Mouse (Mus musculus) A20 (cell line): ENCODE results near the gene Pdzrn4.
"Not testable (repeated sequence)": the region's sequence is repeated elsewhere in the genome, so short reads cannot be mapped to it uniquely, and the experiment has no call there.

Source experiments
- DNase-seq: peaks from one replicate; pipeline ENCODE4 v3.0.0-alpha.2; 2011; ENCODE audit warnings: low read depth, low spot score

The Pdzrn4 gene

DNA sequence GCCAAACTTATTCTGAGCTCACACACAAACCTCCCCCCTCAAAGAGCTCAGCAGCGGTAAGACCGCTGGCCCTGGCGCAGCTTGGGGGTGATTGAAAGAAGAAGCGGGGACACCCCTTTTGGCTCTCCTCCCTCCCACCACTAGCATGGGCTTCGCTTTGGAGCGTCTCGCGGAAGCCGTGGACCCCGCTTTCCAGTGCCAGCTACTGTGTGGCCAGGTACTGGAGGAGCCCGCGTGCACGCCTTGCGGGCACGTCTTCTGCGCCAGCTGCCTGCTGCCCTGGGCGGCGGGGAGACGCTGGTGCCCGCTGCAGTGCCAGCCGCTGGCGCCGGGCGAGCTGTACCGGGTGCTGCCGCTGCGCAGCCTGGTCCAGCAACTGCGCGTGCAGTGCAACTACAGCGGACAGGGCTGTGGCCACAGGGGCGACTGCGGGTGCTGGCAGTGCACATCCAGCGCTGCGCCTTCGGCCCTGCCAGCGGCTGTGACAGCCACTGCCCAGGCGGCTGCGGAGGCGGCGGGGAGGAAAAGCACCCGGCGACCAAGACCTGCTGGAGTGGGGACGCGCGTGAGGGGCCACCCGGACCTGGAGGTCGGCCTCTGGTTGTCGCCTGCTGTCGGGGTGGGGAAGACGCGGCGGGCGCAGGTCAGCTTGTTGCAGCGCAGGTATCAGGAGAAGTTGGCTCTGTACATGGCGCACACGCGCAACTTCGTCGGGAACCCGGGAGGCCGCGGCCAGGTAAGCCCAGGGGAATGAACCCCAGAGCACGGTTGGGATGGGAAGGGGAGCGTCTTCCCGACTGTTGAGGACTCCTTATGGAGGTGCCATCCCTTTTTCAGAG, at the start of gene Pdzrn4:
Gene Pdzrn4, plus strand, starts transcription at position 112 of the 839 bp plus-strand sequence.
- DNase-seq: no peak

DNA sequence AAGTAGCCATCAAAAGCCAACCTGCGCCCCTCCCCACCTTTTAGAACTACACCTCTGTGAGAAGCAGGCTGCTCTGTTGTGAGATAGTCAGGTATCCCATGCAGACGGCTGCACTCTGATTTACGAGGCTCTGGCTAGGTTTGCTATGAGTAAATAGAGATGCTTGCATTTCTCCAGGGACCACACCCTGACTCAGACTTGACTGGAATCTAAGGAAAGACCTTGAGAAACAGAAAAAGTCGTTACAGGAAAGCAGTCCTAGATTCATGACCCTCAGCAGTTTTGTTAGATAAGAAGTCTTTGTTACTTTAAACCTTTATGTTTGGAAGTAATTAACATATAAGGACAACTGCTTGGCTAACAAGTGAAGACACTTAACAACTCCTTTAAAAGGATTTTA, 49.3 kb upstream of the Pdzrn4 start:
- no peak for DNase-seq

DNA sequence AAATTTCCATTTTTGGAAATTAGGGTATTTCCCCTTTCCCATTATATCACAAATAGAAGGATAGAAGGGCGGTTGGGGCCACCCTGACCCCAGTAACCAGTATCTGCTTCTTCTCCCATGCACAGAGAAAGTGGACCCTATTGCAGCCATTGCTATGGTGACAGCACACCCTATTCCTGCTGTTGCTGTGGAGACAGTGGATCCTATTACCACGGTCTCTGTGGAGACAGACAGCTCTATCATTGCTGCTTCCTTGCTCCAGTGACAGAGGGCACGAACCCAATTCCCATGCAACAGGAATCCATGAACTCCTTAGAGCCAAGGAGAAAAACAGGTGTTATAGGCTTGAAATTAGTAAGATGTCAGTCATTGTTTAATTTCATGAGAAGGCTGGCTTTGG, 48.8 kb upstream of the Pdzrn4 start:
- DNase-seq: no peak

DNA sequence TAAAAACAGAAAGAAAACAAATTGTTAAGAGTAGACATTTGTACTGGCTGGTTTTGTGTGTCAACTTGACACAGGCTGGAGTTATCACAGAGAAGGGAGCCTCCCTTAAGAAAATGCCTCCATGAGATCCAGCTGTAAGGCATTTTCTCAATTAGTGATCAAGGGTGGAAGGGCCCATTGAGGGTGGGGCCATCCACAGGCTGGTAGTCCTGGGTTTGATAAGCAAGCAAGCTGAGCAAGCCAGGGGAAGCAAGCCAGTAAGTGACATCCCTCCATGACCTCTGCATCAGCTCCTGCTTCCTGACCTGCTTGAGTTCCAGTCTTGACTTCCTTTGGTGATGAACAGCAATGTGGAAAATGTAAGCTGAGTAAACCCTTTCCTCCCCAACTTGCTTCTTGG, 48.2 kb upstream of the Pdzrn4 start:
- DNase-seq: not testable (repeated sequence)

DNA sequence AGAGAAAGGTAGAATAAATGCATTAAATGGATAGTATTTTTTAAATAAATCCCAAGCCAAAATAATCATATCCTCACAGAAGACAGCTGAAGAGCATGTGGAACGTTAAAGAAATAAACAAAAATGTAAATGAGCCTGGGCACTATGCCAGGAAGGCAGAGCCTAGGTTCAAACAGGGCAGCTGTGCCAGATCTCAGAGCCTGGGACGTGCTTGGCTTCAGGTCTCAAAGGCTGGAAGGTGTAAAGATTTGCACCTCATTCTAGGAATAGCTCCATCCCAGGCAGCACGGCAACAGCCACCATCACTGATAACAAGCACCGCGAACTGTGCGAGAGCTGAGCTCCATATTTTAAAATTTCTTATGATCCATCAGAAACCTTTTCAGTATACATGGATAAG, 32.5 kb upstream of the Pdzrn4 start:
- DNase-seq: peak; percentile 9

DNA sequence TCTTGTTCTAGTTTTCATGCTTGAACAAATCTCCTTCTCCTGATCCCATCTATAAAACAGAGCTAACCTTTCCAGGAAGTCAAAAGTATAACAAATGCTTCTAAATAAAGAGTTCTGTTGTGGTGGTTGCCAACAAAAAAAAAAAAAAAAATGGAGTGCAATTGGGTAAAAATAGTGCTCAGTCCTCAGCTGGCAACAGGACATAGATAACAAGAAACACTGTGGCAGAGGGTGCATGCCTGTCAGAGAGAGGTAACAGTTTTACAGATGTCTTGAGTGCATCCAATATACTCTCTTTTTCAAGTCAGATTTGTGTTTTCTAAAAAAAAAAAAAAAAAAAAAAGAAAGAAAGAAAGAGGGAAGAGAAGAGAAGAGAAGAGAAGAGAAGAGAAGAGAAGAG, 32.1 kb upstream of the Pdzrn4 start:
- no peak for DNase-seq

DNA sequence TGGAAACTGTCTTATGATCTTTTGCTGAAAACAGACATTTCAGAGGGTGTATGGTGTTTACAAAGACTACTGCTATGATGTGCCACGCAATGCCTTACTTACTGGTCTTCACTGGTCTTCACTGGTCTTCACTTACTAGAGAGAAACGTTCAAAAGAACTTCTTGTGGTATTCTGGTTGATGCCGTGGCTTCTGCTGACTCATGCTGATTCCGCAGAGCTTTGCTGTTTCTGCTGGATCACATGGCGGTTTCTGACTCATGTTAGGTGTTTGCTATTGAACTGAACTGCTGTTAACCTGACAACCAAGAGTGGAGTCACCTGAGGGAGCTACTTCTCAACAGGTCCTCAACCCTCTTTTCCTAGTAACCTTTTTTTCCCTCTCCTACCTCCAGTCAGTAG, 1.9 kb upstream of the Pdzrn4 start:
- DNase-seq: no peak

DNA sequence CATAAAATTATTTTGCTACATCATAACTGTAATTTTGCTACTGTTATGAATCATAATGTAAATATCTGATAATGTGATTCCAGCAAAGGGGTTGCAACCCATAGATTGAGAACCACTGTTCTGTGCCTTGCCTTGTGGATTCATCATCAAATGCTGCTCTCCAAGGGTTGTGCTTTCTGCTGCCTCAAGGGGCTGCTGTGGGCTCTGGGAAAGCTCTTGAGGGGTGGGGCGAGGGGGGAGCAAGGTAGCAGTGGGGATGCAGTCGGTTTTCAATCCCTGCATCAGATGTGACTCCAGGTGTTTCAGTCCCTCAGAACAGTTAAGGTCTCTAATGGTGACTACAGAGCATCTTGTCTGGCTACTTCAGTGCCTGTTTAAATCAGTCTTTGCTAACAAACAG, 2.1 kb downstream of the Pdzrn4 start:
- no peak for DNase-seq

DNA sequence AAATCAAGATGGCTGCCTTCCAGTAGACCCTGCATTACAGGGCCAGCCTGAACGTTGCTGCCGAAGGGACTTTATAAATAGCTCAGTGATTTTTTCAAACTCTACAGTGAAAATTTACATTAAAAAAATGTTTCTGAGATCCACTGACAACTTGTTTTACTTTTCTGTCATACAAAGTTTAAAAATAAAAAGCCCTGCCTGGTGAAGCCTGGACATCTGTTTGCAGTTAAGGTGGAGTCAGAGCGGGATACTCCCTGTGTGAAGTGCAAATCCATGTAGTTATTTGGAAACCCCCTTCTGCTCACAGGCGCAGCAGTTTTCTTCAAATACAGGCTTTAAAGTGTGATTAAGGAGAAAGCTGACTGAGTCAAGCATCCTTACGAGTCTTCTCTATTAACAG, 2.6 kb downstream of the Pdzrn4 start:
- no peak for DNase-seq

DNA sequence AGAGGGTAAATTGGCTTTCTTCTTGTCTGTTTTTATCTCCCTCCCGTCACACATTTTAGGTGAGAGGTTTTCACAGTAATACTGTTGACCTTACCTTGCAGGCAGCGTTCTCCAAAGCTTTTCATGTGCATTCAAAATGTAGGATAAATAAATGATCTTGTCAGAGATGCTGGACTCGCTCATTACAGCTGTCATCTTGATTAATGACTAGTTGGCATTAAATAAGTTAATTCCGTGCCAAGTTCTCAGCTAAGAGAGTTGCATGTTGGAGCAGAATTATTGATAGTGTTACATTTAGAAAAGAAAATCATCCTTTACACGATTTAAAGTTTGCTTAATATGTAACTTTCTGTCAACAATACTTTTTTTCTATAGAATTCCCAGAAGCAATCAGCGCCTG, 4.9 kb downstream of the Pdzrn4 start:
- DNase-seq: no peak

DNA sequence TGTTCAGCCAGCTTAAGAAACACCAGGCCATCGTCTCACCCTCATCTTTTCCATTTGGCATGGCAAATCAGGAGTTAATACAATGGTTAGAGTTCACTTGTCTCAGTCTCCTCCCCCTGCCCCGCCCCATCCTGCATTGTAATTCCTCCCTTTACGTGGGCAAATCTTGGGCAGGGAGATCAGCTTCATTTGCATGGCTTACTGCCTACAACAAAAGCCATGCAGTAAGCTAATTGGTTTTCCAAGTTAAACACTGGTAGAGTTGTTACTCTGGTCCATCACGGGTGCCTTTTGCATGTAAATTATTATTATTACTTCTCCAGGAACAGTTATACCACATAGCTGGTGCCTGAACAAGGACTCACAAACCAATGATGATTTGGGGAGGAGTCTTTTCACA, 18.6 kb downstream of the Pdzrn4 start:
- DNase-seq: no peak

DNA sequence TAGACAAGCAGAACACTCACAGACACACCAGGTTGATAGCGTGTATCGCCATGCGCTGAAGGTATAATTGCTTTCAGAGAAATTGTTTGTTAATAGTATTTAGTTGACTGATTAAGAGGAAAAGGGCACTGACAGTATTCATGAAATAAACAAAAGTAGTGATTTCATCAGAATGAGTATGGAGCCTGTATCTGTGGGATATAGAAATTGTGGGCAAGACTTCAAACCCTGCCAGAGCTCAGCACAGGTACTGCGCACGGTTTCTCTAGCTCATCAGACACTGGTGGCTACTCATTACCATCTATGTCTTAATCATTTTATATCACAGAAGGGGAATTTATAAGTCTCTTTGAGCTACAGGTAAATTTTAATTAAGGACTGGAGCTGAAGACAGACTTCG, 19.5 kb downstream of the Pdzrn4 start:
- no peak for DNase-seq

DNA sequence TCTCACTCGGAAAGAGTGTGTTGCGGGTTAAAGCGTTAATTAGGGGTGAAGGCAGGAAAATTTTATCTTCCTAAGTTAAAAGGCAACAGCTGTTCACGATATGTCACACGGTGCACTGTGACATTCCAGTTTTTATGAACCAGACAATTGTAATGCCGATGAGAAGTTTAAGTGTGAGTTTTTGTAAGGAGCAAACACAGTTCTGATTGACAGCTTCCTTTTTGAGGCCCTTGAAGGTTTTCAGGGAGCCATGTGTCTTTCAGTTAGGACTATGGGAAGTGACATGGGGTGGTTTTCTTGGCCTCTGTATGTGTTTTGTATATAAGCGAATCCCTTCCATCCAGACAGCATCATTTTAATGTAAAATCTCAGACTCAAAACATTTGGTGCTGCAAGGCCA, 20.0 kb downstream of the Pdzrn4 start:
- no peak for DNase-seq

DNA sequence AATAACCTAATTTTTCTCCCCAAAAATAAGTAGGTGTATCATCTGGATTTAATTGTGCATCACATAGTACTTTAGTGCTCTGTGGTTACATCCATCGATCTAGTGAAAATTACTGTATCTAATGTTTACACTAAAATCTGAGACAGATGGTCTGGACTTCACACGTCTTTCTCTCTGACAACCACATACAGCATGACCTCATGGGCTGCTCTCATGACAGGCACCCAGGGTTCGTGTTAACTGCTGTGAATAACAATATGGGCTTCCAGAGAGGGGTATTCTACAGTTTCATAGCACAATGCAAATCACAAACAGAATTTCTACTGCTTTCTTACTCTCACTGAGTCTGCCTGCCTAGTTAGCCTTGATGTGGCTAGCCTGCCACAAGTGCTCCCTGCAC, 20.4 kb downstream of the Pdzrn4 start:
- no peak for DNase-seq

DNA sequence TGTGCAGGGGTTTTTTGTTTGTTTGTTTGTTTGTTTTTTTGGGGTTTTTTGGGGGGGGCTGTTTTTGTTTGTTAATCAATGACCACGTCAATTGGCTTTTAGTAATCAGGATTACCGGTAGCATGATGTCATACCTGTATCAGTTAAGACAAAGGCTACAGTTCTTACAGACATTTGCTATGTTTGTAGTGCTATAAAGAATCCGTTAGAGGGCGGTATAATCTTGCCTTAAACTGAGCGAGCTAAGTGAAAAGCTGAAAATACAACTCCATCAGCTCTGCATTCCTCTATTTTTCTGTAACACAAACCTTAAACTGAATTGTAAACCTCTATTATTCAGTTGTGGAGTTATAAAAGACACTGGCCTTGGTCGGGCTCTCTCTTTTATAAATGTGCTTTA, 37.9 kb downstream of the Pdzrn4 start:
- peak; percentile 40 for DNase-seq

DNA sequence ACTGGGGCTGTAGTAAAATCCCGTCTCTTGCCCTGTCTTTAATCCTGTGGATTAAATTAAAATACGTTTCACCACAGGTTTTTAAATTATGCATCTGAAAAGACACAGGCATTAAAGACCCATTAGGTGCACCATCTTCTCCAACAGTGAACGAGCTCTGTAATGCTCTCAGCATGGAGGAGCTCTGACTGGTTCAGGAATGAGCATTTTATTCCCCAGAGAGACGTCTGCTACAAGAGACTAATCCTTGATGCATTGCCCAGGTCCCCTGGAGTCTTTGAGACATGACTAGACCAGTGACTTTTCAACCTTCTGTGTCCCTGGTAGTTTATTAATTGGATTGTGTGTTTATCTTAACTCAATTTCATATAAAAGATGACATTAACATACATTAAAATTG, 38.6 kb downstream of the Pdzrn4 start:
- DNase-seq: no peak

DNA sequence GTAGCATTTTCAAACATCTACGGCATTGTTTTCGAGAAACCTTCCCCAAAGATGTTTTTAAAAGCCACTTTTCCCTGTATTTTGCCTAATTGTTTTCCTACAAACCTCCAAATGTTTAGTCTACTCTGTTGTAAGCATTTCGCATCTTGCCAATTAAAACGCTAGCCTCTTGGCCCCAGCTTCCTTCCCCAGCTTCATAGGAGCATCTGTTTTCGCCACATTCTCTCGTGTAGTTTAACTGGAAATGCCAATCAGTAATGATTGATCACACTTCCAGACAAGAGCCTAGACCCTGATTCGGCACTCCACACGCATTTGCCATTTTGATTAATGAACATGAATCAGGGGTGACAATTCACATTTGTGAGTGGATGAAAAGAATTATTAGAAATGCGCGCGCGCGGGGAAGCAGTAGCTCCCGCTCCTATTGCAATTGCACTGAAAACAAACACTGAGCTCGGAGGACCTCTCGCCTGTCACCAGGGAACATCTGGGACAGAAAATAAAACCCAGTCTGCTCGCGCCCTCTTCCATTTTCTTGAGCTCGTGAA, 45.0 kb downstream of the Pdzrn4 start:
- no peak for DNase-seq

DNA sequence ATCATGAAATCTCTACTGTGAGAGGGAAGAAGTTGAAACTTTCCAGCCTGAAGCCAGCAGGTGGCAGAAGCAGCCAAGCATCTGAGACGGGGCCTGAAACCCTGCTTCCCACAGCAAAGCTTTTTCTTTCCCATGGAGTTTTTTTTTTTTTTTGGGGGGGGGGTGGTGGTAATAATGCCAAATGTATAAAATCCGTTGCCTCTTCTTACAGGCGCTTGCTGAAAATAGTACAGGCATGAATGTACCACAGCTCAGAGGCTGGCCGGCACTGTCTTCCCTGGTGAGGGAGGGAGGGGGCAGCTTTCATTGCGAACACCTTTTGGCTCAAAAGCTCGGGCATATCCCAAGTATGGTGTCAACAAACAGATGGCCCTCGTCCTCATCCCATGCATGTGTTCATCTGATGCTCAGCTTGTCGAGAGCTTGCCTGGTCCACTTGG, 51.0 kb downstream of the Pdzrn4 start:
- no peak for DNase-seq

DNA sequence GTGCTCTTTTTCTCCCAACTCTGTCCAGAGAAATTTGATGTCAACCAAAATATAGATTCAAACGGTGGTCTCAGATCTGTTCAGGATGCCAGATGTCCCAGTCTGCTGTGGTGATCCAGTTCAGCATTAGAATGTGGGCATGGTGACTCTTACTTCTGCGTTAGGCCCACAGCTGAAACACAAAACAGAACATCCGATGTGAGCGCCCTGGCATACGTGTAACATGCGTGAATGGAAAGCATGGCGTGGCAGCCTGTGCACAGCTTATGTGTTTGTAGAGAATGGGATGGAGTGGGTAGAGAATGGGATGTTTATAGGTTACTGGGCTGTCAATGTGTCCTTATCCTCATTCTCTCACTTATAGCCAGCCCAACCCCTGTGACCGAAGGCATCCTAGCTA, 52.4 kb downstream of the Pdzrn4 start:
- no peak for DNase-seq

DNA sequence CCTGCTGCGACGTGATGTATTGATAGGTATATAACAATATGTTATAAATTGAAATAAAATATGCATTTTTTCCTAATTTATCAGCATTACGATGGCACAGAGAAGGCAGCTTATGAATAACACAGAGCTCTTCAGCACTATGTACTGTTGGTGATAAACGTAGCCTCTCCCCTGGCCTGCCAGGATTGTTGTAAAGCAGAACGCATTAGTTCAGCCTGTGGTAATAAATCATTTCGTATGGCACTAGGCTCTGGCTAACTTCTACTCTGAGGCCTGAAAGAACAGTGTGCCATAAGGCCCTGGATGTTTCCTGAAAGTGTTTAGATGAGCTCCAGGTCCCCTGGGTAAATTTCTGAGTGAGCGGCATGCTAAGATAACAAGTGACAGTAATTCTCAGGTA, 55.9 kb downstream of the Pdzrn4 start:
- DNase-seq: no peak

DNA sequence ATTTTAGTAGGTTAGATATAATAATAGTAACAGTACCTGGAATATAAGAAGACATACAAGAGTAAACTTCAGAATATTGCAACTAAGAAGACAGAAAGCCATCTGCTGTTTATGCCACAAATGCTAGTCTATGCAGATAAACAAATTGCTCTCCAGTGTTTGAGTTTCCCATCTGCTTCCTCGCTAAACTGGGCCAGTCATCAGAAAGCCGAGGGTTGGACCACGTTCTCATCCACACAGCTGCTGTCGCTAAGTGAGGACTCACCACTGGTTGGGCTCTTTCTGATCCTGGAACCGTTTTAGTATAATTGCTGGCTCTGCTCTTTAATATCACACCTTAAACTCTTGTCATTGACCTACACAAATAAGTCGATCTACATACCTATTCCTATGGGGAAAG, 85.5 kb downstream of the Pdzrn4 start:
- no peak for DNase-seq

DNA sequence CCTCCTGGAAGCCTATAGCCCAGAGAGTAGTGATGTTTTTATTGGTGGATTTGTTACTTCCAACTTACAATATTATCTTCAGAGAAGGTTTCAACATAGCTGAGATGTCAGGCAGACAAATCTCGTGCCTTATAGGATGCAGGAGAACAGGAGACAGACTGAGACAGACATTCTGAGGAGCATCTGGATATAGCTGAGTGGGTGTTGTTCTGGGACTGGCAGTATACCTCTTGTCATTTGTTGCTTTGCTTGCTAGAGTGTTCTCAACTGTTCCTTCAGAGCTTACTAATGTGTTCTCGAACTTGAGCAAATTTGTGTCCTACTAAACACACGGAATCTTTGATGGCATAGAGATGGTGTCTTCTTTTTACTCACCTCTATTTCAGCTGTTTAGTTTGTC, 94.7 kb downstream of the Pdzrn4 start:
- no peak for DNase-seq

DNA sequence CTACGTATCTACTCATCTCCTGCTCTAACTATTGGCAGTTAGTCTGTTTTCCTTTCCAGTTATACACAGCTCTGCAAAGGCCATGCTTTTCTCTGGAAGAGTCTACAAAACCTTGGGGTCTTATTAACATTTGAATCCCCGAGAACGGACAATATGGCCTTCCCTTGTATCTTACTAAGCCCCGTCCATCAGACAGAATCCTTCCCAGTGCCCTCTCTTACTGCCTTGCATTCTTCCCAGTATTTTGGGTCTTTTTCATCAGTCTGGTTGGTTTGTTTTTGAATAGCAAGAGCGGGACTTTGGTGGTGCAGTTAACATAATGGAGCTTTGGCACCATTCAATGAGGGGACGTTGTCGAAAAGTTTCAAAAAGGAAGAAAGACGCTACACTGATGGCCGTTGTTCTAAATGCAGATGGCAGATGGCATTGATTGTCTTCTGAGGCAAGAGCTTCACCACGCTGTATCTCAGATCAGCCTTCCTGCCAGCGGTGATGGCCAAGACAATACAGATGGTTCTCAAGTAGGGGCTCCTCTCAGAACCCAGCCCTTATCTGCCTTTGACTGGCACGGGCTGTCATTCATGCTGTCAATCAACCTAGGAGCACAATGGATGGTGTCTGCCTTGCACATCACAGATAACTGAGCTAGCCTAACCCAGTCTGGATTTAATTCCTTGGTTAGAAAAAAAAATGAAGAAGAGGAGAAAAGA, 98.9 kb downstream of the Pdzrn4 start:
- DNase-seq: no peak
